Mouse (Mus musculus) naive thymus-derived CD4-positive, alpha-beta T cell, adult 2 months (primary cell): ENCODE measurements around the gene Ptafr.
"Not testable (repeated sequence)": the region's sequence is repeated elsewhere in the genome, so short reads cannot be mapped to it uniquely, and the experiment has no call there.

ENCODE experiments used
- DNase-seq: peaks from one replicate; pipeline ENCODE4 v3.0.0-alpha.2; 2011; ENCODE audit warnings: low read depth

Ptafr gene

DNA sequence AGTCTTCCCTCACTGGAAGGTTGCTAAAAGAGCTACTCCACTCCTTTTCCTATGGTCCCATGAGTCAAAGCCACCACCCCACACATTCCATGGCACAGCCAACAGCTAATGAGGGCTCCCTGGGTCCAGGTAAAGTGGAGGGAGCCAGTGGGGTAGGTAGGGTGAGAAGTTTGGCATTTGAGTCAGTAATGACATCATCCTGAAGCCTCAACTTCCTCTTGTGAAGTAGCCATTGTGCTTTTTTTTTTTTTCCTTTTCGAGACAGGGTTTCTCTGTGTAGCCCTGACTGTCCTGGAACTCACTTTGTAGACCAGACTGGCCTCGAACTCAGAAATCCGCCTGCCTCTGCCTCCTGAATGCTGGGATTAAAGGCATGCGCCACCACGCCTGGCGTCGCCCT, 8.3 kb upstream of the Ptafr start:
- DNase-seq = not testable (repeated sequence)

DNA sequence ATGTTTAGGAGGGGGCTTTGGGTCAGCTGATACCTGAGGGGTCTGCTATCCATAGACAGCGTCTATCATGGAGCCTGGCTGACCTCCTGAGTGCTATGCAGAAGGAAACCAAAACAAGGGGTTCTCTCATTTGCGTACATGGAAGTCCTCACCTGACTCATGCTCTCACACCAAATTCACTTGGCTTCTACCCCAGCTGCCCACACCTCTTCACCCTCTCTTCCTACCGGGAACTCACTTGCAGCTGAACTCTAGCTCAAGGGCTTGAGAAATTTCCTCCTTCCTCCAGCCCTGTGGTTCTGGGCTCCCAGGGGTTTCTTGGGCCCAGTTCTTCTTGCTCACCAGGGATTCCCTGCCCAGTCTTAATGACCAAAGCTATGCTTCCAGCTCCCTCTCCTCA, 606 bp upstream of the Ptafr start:
- no peak for DNase-seq

DNA sequence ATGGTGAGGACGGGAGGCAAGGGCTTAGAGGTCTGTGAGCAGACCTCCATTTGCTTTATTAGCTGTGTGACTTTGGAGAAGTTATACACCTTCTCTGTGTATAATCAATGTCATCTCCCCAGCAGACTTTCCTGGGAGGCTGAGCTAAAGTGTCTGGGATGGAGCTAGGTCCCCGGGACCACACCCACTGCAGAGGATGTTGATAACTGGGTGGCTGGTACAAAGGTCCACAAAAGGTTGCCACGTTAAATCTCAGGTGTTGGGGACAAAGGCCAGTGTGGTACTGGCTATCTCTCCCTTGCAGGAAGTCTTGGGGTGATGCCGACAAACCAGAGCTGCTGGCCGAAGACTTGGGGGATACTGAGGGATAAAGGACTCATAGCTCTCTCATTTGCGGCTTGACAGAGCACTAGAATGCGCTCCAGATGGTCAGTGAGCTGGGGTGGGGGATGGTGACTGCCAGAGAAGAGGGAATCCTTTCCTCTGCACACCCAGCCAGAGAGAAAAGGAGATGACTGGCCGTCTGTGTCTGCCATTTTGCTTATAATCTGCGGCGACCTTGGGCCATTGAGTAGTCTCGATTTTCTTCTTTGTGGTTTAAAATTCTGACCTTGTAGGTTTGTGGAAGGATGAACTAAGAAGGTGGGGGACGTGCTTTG, 1.4 kb downstream of the Ptafr start:
- DNase-seq = no peak

DNA sequence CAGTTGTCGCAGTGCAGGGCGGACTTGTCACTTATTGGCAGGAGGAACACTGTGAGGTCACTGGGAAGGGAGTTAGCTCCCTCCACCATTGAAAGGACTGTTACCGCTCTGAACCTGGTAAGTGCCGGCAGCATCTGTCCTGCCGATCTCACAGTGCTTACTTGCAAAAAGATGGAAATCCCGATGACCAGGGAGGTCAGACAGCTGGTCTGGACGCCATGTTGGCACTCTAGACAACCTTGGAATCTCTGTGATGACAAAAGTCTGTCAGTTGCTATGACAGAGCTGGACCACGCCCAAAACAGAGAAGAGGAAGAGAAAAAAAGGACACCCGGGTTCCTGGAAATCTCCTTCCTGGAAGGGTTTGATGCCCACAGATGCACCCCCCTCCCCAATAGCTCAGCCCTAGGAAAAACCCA, 3.5 kb downstream of the Ptafr start:
- no peak for DNase-seq

DNA sequence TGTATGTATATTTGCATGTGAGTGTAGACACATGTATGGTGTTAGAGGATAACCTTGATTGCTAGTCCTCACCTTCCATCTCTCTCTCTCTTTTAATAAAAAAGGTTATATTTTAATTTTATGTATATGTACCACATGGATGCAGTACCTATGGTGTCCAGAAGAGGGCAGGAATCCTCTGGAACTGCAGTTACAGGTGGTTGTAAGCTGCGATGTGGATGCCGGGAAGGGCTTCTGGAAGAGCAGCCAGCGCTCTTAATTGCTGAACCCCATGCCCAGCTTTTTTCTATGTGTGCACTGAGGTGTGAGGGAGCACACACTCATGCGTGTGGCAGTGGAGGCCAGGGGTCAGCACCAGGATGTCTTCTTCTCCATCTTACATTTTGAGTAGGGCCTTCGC, 5.2 kb downstream of the Ptafr start:
- peak; percentile 30 for DNase-seq

DNA sequence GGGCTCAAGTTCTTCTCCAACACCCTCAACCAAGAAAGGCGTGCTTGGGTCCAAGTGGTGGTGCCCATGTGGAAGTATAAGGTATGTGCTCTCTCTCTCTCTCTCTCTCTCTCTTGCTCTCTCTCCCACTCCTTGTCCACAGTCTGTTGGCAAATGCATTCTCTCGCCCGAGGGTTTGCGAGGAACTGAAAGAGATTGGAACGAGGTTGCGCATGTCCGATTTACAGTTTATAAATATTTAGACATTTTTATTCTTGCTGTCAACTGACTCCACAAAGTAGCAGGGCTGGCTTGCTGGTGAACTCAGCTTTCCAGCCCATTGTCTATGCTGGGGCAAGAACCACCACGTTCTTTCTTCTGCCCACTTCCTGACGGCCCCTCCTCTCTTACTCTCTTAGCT, 7.3 kb downstream of the Ptafr start:
- no peak for DNase-seq

DNA sequence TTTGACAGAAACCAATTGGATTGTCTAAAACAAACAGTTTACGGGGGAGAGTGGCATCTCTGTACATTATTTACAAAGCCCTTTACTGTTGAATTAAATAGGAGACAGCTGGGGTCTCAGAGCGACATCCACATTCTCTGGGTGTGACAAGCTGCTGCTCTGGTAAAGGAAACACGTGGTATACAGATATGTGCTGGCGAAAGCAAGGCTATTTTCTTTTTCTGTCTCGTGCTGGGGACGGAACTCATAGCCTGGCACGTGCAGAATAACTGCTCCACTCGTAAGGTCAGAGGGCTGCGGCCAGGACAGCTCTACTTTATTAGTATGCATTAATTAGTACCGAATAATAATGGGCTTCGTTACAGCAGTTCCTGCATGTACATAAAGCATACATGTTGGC, 9.5 kb downstream of the Ptafr start:
- no peak for DNase-seq

DNA sequence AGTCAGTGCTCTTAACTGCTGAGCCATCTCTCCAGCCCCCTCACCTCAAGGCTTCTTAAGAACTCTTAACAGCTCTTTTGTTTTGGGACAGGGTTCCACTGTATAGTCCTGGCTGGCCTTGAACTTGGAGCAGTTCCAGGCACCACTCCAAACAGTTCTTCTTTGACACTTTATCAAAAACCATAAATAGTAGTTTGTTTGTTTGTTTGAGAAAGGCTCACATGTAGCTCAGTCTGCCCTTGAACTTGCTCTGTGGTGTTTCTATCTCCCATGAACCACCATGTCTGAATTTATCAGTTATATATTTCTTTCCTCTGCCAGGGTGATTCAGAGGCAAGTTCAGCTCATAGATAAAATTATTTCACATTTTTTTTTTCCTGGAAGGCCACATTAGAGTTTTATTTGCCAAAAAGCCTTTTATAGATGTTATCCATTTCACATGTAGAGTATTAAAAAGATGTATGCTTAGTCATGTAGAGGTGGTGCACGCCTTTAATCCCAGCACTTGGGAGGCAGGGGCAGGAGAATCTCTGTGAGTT, 11.0 kb downstream of the Ptafr start:
- DNase-seq = no peak

DNA sequence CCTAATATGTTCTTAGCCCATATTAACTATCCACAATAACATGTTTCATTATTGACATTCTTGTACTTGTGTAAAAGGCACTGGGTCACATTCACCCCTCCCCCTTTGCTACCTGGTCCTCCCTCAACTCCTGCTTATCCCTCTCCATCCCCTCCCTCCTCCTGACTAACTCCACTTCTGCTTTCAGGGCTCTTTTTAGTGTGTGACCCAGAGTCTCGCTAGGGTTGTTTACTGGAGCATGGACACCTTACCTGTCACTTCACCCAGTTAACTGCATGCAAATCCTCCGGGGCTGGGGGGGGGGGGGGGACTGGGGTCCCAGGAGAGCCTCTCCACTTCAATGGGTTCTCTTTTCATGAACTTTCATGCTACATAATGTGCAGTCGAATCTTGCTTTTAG, 19.9 kb downstream of the Ptafr start:
- DNase-seq = no peak

DNA sequence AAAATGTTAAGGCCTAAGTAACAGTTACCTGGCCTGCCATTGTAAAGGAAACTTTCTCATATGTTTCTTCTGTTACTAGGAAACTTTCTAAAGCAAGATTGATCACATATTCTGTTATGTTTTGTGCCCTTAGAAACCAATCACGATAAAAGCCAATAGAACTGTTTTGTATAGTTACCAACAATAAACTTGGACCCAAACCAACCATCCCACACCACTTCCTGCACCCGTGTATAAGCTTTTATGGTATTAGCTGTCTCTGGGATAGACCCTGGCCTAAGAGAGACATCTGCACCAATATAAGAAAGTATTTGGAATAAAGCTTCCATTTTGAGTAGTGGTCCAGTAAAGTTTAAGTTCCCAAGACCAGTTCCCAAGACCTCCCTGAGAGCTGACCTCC, 21.1 kb downstream of the Ptafr start:
- no peak for DNase-seq

DNA sequence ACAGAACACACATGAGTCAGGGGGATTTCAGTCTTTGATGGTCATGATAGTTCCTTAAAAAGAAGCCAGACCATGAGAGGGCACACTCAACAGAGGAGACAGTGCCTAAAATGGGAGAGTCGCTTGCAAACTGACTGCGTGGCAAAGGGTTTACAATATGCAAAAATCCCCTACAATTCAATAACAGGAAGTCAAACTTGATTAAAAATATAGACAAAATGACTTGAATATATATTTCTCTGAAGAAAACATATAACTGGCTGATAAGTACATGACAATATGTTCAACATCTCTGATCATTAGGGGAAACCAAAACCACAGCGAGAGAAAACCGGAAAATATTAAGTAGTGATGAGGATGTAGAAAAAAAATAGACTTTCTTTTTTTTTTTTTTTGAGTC, 22.4 kb downstream of the Ptafr start:
- no peak for DNase-seq

DNA sequence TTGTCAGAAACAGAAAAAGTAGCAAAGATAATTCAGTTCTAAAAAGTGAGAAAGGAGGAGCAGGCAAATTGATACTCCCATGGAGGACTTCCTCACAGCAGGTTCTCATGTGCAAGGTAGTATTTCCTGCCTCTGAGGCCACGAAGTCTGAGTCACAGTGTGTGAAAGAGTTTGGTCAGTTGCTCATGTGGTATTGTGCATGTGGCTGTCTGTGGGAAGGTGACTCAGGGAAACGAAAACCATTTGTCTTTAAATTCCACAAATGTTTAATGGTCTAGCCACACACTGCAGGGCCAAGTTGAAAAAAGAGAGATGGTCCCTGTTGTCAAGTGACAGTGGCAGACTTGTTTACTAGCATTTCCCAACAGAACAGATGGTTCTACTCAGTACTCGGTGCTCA, 24.6 kb downstream of the Ptafr start:
- no peak for DNase-seq

DNA sequence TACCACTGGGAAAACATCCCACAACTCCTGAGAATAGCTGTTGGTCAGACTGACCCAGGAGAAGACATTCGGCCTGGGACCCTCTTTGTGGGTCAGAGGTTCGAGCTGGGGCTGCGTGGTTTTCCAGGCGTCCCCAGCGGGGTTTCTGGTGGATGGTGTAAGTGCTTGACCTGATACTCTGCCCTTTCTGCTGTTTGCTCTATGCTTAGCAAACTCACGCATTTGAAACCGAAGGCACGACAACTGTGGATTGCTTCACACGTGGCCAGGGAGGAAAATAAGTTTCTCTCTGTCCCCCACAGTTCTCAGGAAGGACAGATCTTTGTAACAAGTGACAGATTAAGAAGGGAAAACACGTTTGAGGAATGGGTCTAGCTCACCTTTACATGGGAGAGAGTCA, 26.8 kb downstream of the Ptafr start:
- DNase-seq = no peak

DNA sequence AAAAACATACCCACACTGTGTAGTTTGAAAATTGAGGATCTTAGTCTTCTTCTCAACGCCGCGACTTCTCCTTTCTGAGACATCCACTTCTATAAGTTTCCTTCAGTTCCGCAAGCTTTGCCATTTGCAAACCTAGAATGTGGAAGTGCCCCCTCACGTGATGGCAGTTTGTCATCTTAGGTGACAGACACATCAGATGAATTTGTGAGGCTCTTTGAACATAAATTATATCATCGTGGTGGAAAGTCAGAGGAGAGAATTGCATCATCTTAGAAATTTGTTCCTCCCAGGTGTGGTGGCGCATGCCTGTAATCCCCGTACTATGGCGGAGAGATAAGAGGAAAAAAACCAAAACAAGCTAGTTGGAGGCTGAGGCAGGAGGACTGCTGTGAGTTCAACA, 29.1 kb downstream of the Ptafr start:
- DNase-seq = peak; percentile 13

DNA sequence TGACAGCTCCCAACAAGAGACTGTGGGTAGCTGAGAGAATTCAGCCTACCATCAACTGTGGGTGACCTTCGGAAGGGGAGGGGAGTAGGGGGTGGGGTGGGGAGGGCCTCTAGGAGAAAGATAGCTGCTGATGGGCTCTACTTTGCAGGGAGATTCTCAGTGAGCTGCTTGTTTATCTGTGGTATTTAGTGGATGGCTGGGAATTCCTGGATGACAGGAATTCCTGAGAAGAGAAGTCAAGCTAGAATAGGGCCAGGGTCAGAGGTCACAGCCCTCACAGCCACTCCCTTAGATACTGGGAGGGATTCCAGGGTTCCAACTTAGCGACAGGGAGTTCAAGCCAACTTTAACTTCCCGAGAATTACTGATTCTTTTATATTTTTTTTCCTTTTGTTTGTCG, 30.3 kb downstream of the Ptafr start:
- DNase-seq = no peak

DNA sequence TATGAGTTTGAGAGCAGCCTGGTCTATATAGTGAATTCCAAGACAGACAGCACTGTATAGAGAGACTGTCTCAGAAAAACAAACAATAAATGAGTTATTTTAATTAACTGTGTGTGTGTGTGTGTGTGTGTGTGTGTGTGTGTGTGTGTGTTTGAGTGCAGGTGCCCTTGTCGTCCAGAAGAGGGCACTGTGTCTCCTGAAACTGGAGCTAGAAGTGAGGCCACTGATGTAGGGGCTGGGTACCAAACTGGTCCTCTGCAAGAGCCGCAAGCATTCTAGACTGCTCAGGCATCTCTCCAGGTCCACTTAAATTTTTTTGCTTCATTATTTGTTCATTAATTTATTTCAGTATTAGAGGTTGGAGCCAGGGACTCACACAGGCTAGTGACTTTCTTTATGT, 35.0 kb downstream of the Ptafr start:
- no peak for DNase-seq

DNA sequence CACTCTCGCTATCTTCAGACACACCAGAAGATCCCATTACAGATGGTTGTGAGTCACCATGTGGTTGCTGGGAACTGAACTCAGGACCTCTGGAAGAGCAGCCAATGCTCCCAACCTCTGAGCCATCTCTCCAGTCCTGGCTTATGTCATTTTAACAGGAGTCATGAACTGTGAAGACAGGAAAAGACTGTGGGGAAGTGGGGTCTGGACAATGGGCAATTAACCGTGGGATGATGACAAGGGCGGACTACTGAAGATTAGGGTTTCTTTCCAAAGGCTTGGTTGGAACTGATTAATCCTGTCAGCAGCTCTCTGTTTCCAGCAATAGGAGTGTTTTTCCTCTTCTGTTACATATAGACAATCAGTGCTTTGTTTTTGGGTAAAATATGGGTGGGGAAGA, 35.9 kb downstream of the Ptafr start:
- no peak for DNase-seq

DNA sequence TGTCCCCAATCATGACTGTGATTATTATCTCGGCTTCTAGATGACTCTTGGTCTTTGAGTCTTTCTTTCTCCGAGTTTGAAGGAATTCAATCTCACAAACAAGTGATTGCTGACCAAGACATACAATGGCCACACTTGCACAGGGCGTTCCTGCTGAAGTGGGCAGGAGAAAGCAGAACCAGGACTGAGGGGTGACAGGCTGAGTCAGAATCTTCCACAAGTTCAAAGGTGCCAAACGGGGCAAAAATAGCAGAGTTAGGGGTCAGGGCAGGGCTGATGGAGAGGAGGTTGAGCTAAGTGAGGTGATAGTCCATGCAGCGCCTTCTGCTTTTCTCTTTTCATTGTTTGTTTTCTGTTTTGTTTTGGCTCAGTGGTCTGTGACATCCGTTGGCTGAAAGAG, 36.6 kb downstream of the Ptafr start:
- DNase-seq = no peak

DNA sequence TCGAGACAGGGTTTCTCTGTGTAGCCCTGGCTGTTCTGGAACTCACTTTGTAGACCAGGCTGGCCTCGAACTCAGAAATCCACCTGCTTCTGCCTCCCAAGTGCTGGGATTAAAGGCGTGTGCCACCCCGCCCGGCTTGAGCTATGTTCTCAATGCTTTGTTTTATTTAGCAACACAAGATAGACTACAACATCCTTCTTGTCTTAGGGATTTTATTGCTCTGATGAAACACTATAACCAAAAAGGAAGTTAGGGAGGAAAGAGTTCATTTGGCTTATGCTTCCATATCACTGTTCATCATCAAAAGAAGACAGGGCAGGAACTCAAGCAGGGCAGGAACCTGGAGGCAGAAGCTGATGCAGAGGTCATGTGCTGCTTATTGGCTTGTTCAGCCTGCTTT, 37.4 kb downstream of the Ptafr start:
- DNase-seq = not testable (repeated sequence)

DNA sequence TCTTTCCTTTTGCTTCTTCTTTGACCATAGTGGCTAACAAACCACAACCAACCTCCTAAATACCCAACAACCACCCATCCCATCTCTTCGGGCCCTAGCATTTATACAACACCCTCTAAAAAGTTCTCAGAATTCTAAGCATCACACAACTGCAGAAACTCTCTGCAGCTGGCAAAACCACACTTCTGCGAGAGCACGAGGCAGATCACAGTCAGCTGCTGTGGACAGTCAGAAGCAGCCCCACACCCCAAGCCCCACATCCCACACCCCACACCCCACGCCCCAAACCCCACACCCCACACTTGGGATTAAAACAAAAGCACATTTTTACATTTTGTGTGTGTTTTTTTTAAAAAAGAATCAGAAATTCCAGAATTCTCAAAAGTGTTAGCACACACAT, 39.6 kb downstream of the Ptafr start:
- DNase-seq = no peak

DNA sequence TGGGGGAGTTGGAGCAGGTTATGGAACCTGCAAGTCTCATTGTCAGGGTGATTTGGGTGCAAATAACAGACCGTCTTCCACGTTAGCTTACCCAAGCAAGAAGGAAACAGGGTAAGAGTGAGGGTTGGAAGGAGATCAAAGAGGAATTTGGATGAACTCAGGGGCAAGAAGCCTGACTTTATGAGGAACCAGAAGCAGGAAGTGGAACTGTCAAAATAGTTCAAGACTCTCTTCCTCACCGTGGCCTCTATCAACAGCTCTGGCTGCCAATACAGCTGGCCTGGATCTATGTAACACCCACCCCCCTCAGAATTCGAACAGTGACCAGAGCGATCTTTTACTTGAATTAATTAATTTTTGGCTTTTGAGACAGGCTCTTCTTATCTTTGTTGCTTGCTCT, 41.9 kb downstream of the Ptafr start:
- DNase-seq = no peak

DNA sequence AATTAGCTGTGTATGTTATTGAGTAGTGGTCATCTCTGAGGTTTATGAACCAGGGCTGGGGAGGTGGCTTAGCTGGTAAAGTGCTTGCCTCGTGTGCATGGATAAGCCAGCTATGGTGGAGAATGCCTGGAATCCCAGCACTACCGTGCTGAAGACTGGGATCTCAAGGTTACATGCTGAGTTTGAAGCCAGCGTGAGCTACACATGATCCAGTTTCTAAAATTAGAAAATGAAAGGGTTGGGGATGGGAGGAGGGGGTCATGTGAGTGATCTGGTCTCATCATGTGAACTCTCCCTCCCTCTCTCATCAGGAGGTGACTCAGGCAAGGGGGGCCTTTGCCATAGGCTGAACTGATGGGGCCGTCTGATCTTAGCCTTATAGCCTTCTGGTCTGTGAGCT, 44.3 kb downstream of the Ptafr start:
- no peak for DNase-seq

DNA sequence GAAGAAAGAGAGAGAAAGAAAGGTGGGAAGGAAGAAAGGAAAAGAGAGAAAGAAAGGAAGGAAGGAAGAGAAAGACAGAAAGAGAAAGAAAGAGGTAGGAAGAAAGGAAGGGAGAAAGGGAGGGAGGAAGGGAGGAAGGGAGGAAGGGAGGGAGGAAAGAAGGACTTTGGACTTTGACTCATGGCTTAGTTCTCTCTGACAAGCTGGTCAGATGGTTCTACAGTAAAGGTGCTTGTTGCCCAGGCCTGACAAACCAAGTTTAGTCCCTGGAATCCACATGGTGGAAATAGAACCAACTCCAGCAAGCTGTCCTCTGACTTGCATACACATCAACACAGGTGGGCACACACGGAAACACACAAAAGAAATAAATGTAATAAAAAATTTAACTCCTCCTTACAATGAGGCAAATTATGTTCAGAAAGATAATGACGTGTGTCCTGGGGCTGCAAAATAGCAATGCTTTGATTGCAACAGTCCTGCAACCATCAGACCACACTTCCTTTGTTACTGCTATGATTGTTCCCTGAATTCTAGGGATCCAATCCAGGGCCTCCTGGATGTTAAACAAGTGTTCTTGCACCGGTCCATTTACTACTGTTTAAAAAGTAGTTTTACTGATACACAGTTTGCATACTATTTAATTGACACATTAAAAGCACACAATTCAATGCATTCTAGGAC, 46.6 kb downstream of the Ptafr start:
- DNase-seq = no peak

DNA sequence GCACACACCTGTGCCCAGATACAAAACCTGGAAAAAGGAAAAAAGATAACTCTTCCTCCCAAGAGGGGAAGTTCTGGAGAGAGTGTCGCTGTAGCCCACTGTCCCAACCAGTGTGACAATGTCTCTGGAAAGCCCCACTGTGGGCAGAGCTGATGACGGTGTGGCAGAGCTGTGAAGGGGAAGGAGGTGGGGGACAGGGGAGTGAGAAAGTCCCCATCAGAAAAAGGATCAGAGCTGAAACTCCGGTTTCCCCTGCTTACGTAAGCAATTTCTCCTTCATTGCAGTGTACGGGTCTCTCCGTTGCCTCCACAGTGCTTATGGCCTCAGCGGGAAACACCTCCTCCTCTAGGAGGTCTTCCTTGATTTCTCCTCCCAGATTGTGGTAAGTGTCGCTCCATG, 47.5 kb downstream of the Ptafr start:
- DNase-seq = no peak
